Mouse (Mus musculus): Measurements from ENCODE around the gene Map4k4. TPM values are rescaled to one million over a fixed set of nuclear protein-coding genes. Genes with fewer than 3 reads are reported as not detected.

Gene Map4k4
- polyA plus RNA-seq, 1 experiment from 2014 or later: 42.8 TPM

GRCm38 (mm10) chr1:39949790-39950462 is 49.2 kb downstream of the Map4k4 start:
- WGBS: 42% methylated on average over 10 of the region's 10 CpGs
- no peak for ATAC-seq (ENCODE audit: insufficient number of reproducible peaks, insufficient read depth, low FRiP score, low TSS enrichment, low read depth)
- H3K27me3 ChIP-seq: no peaks in the 10 kb centered on the region
- no peak overlapping the region for H3K9ac ChIP-seq
- H3K4me1 ChIP-seq: peaks cover 79% of the 10 kb centered on the region
- no peaks in the 10 kb centered on the region for H3K36me3 ChIP-seq
- no peak overlapping the region for H3K27ac ChIP-seq
- no peaks in the 10 kb centered on the region for H3K9me3 ChIP-seq
- H3K4me3 ChIP-seq: no peak overlapping the region
- H3K4me2 ChIP-seq: no peak overlapping the region

- Histone ChIP-seq H3K27me3 (no peaks in the 10 kb centered on the region), H3K4me3 (no peak overlapping the region), H3K4me1 (peaks cover 82% of the 10 kb centered on the region), H3K9ac (no peak overlapping the region), H3K36me3 (no peaks in the 10 kb centered on the region), H3K9me3 (no peaks in the 10 kb centered on the region), H3K27ac (no peak overlapping the region), H3K4me2 (no peak overlapping the region)
- ATAC-seq (ENCODE audit: insufficient number of reproducible peaks, insufficient read depth, low FRiP score, low TSS enrichment, low read depth): no peak
- WGBS: 69% methylated on average over 3 of the region's 3 CpGs
These were observed 49.9 kb downstream of the Map4k4 start for GRCm38 (mm10) chr1:39950590-39950989.

GRCm38 (mm10) chr1:39954652-39955051 is 53.9 kb downstream of the Map4k4 start:
- Histone ChIP-seq H3K27me3 (no peaks in the 10 kb centered on the region), H3K27ac (no peak overlapping the region), H3K4me3 (no peak overlapping the region), H3K9ac (no peak overlapping the region), H3K4me1 (peaks cover 80% of the 10 kb centered on the region), H3K9me3 (no peaks in the 10 kb centered on the region), H3K36me3 (no peaks in the 10 kb centered on the region), H3K4me2 (no peak overlapping the region)
- 79% methylated on average over 3 of the region's 3 CpGs for WGBS
- ATAC-seq (ENCODE audit: insufficient number of reproducible peaks, insufficient read depth, low FRiP score, low TSS enrichment, low read depth): no peak

GRCm38 (mm10) chr1:39956712-39957111 is 56.0 kb downstream of the Map4k4 start:
- no peaks in the 10 kb centered on the region for H3K36me3 ChIP-seq
- no peak for ATAC-seq (ENCODE audit: insufficient number of reproducible peaks, insufficient read depth, low FRiP score, low TSS enrichment, low read depth)
- H3K9ac ChIP-seq: no peak overlapping the region
- 65% methylated on average over 5 of the region's 5 CpGs for WGBS
- H3K9me3 ChIP-seq: no peaks in the 10 kb centered on the region
- H3K4me1 ChIP-seq: peaks cover 87% of the 10 kb centered on the region
- no peak overlapping the region for H3K4me2 ChIP-seq
- no peaks in the 10 kb centered on the region for H3K27me3 ChIP-seq
- H3K27ac ChIP-seq: no peak overlapping the region
- H3K4me3 ChIP-seq: no peak overlapping the region

GRCm38 (mm10) chr1:39957981-39958380 is 57.3 kb downstream of the Map4k4 start:
- Histone ChIP-seq H3K27me3 (no peaks in the 10 kb centered on the region), H3K9ac (no peak overlapping the region), H3K4me1 (peaks cover 88% of the 10 kb centered on the region), H3K4me3 (no peak overlapping the region), H3K9me3 (no peaks in the 10 kb centered on the region), H3K36me3 (peaks cover 6% of the 10 kb centered on the region; the same call in 1 of the 2 replicates), H3K4me2 (no peak overlapping the region), H3K27ac (no peak overlapping the region)
- ATAC-seq (ENCODE audit: insufficient number of reproducible peaks, insufficient read depth, low FRiP score, low TSS enrichment, low read depth): no peak
- 76% methylated on average over 7 of the region's 7 CpGs for WGBS

GRCm38 (mm10) chr1:39960623-39961022 is 59.9 kb downstream of the Map4k4 start:
- no peak overlapping the region for H3K4me2 ChIP-seq
- H3K4me1 ChIP-seq: peaks cover 90% of the 10 kb centered on the region
- H3K9me3 ChIP-seq: no peaks in the 10 kb centered on the region
- 85% methylated on average over 1 of the region's 1 CpGs for WGBS
- no peak overlapping the region for H3K9ac ChIP-seq
- ATAC-seq (ENCODE audit: insufficient number of reproducible peaks, insufficient read depth, low FRiP score, low TSS enrichment, low read depth): no peak
- H3K27me3 ChIP-seq: no peaks in the 10 kb centered on the region
- peaks cover 16% of the 10 kb centered on the region for H3K36me3 ChIP-seq
- H3K27ac ChIP-seq: no peak overlapping the region
- no peak overlapping the region for H3K4me3 ChIP-seq

GRCm38 (mm10) chr1:39961113-39961512 is 60.4 kb downstream of the Map4k4 start:
- H3K9me3 ChIP-seq: no peaks in the 10 kb centered on the region
- 78% methylated on average over 6 of the region's 6 CpGs for WGBS
- no peak overlapping the region for H3K9ac ChIP-seq
- H3K27me3 ChIP-seq: no peaks in the 10 kb centered on the region
- peaks cover 89% of the 10 kb centered on the region for H3K4me1 ChIP-seq
- H3K36me3 ChIP-seq: peaks cover 16% of the 10 kb centered on the region
- no peak overlapping the region for H3K27ac ChIP-seq
- no peak overlapping the region for H3K4me3 ChIP-seq
- ATAC-seq (ENCODE audit: insufficient number of reproducible peaks, insufficient read depth, low FRiP score, low TSS enrichment, low read depth): no peak
- H3K4me2 ChIP-seq: no peak overlapping the region

- Histone ChIP-seq H3K9ac (no peak overlapping the region), H3K27me3 (no peaks in the 10 kb centered on the region), H3K4me3 (no peak overlapping the region), H3K4me2 (no peak overlapping the region; the same call in 1 of the 2 replicates), H3K9me3 (no peaks in the 10 kb centered on the region), H3K4me1 (peaks cover 78% of the 10 kb centered on the region), H3K36me3 (peaks cover 20% of the 10 kb centered on the region), H3K27ac (peak overlapping the region; percentile 74; the same call in 1 of the 2 replicates)
- WGBS: 28% methylated on average over 4 of the region's 4 CpGs
- no peak for ATAC-seq (ENCODE audit: insufficient number of reproducible peaks, insufficient read depth, low FRiP score, low TSS enrichment, low read depth)
These were observed 61.6 kb downstream of the Map4k4 start for GRCm38 (mm10) chr1:39962321-39962720.

- no peak; the same call in 1 of the 2 replicates for ATAC-seq (ENCODE audit: insufficient number of reproducible peaks, insufficient read depth, low FRiP score, low TSS enrichment, low read depth)
- H3K27ac ChIP-seq: peak overlapping the region; percentile 74
These were observed 62.1 kb downstream of the Map4k4 start for GRCm38 (mm10) chr1:39962840-39963239.

GRCm38 (mm10) chr1:39963821-39964220 is 63.1 kb downstream of the Map4k4 start:
- no peaks in the 10 kb centered on the region for H3K27me3 ChIP-seq
- peak overlapping the region; percentile 74; the same call in 1 of the 2 replicates for H3K27ac ChIP-seq
- H3K4me2 ChIP-seq: no peak overlapping the region
- H3K4me1 ChIP-seq: peaks cover 72% of the 10 kb centered on the region
- WGBS: 55% methylated on average over 3 of the region's 3 CpGs
- no peak overlapping the region for H3K9ac ChIP-seq
- peaks cover 26% of the 10 kb centered on the region for H3K36me3 ChIP-seq
- no peak for ATAC-seq (ENCODE audit: insufficient number of reproducible peaks, insufficient read depth, low FRiP score, low TSS enrichment, low read depth)
- H3K4me3 ChIP-seq: no peak overlapping the region
- H3K9me3 ChIP-seq: no peaks in the 10 kb centered on the region

More at GRCm38 (mm10) chr1:39962840-39963239, 62.1 kb downstream of the Map4k4 start:
- Histone ChIP-seq H3K9me3 (no peaks in the 10 kb centered on the region), H3K4me3 (no peak overlapping the region), H3K36me3 (peaks cover 20% of the 10 kb centered on the region), H3K9ac (no peak overlapping the region), H3K4me2 (no peak overlapping the region), H3K4me1 (peaks cover 74% of the 10 kb centered on the region), H3K27me3 (no peaks in the 10 kb centered on the region)
- 52% methylated on average over 8 of the region's 8 CpGs for whole genome bisulfite sequencing

GRCm38 (mm10) chr1:39964427-39964826 is 63.7 kb downstream of the Map4k4 start:
- Histone ChIP-seq H3K27ac (no peak overlapping the region), H3K4me1 (peaks cover 73% of the 10 kb centered on the region), H3K36me3 (peaks cover 26% of the 10 kb centered on the region), H3K4me3 (no peak overlapping the region), H3K9me3 (no peaks in the 10 kb centered on the region), H3K4me2 (no peak overlapping the region), H3K27me3 (no peaks in the 10 kb centered on the region), H3K9ac (no peak overlapping the region)
- WGBS: 73% methylated on average over 2 of the region's 2 CpGs
- ATAC-seq (ENCODE audit: insufficient number of reproducible peaks, insufficient read depth, low FRiP score, low TSS enrichment, low read depth): no peak

- Histone ChIP-seq H3K27ac (peak overlapping the region; percentile 29; the same call in 1 of the 2 replicates), H3K4me2 (no peak overlapping the region), H3K9me3 (no peaks in the 10 kb centered on the region), H3K36me3 (peaks cover 26% of the 10 kb centered on the region), H3K9ac (no peak overlapping the region), H3K4me1 (peaks cover 73% of the 10 kb centered on the region), H3K27me3 (no peaks in the 10 kb centered on the region), H3K4me3 (no peak overlapping the region)
- 55% methylated on average over 3 of the region's 3 CpGs for WGBS
- no peak for ATAC-seq (ENCODE audit: insufficient number of reproducible peaks, insufficient read depth, low FRiP score, low TSS enrichment, low read depth)
These were observed 64.7 kb downstream of the Map4k4 start for GRCm38 (mm10) chr1:39965461-39965860.
